Mouse (Mus musculus) spleen, adult 18-20 months (tissue): Measurements from ENCODE around the gene A430033K04Rik.

ENCODE experiments used
- DNase-seq, 2 experiments: peaks; one replicate each; pipeline ENCODE4 v3.0.0; 2022; ENCODE audit warnings: mixed read lengths in 2 of 2

The A430033K04Rik gene

DNA sequence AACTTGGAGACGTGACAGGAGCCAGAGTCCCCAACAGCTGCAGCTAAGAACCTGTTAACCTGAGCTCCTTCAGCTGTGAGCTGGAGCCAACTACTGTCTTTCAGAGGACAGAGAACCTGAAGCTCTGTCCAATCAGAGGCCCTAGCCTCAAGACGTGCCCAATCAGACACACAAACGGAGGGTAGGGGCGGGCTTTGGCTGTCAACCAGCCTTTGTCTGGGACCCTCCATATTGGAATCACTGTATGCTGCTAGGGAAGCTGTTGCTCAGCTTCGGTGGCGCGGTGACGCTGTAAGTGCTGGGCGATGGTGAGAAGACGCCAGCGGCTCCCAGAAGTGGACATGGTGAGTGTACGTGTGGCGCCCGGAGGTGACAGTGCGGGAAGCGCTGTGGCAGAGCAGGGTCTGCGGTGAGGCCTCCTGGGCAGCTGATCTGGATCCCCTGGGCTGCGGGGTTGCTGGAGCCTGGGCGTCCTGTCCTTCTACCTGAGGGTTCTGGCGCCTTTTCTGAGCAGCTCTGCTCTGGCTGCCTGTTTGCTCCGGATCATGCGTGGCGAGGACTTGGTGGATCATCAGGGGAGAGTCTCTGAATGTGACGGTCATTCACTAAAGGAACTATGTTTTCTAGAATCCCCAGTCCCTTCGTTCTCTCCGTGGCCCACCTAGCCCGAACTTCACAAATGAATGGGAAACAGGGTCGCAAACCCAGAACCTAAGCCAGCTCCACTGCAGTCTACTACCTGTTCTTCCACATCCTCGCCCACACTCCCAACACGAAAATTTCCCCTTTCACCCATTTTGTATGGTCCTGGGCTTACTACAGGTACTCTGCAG lies at the start of gene A430033K04Rik:
Gene A430033K04Rik (plus strand): TSS at position 215 of the 833 bp plus-strand sequence.
- peak; percentile 82 to 83 for DNase-seq

DNA sequence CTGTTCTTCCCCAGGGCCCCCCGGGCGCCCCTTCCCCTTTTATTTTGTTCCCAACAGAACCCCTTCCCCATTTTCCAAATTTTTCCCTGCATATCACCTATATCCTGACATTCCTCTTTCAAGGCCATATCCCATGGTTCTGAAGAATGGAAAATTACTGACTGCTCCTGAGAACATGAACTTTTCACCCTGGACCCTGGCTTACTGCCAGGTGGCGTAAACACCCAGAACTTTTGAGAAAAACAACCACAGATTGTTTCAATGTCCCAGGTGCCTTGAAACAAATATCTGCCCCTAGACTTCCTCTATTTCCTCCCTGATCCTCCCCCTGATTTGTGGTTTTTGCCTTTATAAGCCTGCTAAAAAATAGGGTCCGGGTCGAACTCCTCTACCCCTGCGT lies 35.3 kb upstream of the A430033K04Rik start:
- no peak for DNase-seq

DNA sequence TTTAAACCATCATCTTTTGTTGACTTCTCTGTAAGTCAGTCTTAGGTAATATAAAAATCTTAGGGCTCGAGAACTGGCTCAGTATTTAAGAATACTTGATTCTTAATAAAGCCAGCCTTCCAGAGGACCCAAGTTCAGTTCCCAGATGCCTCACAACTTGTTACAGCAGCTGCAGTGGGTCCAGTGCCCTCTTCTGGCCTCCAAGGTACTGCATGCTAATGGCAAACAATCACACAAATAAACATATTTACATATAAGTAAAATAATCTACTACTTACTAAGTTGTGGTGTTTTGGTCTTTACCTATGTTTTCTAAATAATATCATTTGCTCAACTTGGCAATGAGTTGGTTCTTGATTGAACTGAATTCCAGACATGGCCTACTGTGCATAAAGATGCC lies 4.3 kb upstream of the A430033K04Rik start:
- no peak for DNase-seq

DNA sequence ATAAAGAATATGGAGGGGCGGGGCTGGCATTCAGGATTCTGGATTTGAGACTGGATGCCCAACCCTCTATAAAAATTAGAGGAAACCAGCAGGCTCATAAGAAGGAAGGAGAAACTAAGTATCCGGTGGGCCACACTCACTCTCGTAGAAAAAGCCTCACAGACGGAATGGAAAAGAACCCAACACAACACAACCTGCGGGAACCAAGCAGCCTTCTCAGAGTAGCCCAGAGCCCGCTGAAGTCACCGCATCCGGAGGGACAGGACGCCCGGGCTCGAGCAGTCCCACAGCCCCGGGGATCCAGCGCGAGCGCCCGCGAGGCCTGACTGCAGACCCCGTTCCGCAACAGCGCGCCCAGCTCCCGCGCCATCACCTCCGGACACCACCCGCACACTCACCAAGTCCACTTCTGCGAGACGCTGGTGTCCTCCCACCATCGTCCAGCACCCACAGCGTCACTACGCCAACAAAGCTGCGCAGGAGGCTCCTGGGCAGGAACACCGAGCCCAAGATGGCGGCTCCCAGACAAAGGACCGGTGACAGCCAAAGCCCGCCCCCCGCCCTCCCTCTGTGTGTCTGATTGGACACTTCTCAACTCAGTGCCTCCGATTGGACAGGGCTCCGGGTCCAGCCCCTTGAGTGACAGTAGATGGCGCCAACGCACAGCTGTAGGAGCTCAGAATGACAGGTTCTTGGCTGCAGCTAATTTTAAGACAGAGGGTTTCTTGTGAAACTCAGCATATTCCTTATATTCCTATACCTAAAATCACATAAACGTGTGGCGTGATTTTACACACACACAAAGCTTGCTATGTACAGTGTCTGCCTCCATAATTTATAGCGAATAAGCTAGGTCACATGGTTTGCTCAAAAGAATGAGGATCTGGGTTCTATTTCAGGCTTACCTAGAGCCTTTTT lies 3.2 kb upstream of the A430033K04Rik start, which contains the start of gene Zfp68:
Gene Zfp68 (minus strand): TSS at position 551 of the 918 bp plus-strand sequence.
- DNase-seq, result peak; percentile 82 to 83

DNA sequence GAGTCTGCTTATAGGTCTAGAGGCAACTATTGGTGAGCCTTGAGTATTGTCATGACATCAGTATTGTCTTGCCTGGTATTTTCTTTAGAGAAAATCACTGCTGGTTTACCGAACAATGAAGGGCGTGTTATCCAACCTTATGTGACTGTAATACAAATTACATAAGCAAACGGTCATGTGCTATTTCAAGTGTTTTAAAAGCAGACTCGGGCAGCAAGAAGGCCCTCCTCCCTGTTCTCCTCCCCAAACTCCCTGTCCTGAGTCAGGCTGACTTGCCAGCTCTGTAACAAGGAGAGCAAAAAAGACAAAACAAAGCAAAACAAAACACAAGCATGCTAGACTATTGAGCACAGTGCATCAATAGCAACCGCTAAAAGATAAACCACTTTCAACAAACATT lies 1.8 kb upstream of the A430033K04Rik start:
- DNase-seq, result no peak

DNA sequence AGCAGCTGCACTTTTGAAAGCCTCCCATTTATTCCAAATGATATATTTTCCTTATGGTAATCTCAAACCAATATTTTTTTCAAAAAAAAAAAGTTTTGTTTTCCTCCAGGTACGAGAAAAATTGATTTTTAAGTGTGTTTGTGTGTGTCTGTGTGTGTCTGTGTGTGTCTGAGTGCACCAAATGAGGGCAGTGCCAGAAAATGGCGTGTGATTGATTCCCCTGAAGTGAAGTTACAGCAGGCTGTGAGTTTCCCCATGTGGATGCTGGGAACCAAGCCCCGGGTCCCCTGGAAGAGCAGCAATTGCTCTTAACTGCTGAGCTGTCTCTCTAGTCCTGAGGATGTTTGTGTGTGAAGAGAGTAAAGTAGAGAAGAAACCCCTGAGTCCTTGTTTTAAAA lies 818 bp downstream of the A430033K04Rik start:
- no peak for DNase-seq

DNA sequence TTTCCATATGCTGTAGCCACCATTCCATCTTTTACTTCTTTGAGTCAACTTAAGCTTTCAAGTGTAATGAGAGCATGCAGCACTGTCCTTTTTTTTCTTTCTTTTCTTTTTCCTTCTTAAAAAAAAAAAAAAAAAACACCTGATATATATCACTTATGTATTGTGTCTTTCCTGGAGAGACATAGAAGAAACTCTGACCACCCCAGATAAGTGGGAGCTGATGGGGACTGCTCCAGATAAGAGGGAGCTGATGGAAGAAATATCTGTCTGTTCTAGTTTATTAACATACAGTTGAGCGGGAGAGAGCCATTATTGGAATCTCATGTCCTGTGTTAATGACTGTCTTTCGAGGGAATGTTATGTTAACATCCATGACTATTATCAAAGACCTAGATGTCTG lies 13.8 kb downstream of the A430033K04Rik start:
- no peak for DNase-seq

DNA sequence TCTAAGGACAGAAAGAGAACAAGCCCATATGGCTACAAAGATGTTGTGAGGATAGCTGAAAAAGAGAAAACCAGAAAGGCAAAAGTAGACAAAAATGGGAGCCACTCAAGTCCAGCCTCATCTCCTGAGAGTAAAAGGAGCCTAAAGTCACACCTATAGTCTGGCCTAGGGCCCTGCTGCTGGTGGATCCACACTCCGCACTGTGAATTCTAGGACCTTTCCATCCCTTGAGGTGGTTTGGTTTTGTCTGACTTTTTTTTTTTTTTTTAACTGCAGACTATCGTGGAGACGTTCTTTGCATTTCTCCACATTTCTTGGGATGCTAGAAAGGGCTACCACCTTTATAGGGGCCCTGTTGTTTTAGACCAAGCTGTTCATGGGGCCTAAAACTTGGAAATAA lies 18.4 kb downstream of the A430033K04Rik start:
- DNase-seq, result no peak

DNA sequence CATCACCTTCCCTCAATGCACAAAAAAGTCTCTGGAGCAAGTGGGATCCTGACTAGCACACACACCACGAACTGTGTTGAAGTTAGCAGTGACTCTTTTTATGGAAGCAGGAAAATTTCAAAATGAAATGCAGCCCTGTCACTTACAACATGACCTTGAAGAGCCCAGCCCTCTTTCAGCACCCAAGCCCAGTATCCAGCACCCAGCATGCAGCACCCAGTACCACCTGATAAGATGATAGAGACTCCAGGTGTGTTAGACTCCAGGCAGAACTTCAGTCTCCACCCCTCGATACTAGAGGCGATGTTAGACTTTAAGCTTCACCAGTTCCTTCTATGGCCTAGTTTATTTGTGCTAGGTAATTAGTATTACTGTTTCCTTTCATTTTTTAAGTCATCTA lies 19.1 kb downstream of the A430033K04Rik start:
- DNase-seq, result no peak

DNA sequence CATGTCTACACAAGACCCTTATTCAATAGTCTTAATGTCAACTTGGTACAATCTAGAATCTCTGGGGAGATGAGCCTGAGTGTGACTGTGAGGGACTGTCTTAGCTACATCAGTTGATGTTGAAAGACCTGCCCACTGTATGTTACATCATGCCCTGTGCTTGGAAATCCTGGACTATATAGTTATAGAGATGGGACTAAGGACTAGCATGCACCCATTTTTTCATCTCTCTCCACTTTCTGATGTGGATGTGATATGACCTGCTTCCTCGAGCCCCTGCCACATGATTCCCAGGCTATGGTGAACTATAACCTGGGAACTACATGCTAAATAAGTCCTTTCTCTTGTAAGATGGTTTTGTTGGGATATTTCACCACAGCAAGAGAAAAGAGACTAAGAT lies 30.3 kb downstream of the A430033K04Rik start:
- no peak for DNase-seq

DNA sequence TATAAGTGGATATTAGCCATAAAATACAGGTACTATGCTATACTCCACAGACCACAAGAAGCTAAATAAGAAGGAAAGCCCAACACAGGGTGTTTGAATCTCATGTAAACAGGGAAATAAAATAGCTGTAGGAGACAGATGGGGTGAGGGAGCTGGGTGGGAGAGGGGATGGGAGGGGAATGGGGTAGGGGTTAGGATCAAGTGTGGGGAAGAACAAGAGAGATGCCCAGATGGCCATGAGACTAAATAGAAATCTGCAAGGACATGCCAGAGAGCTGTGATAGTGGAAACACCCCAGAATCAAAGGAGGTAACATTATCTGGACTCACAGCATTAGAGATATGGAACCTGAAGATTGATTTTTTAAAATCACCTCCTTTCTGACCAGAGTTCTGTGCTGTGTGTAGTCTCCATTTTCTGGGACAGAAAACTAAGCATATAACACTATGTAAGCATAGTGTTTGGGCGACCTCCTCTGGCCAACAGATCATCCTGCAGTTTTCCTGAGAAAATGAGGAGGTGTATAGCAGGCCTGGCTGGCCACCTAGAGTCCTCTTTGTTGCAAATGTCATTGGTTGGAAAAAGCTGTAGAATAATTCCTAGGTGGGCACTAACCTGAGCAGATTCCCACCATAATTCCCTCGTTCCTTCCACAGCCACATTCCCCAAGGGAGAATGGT lies 34.0 kb downstream of the A430033K04Rik start:
- peak in 1 of 2 experiments; percentile 41 for DNase-seq

DNA sequence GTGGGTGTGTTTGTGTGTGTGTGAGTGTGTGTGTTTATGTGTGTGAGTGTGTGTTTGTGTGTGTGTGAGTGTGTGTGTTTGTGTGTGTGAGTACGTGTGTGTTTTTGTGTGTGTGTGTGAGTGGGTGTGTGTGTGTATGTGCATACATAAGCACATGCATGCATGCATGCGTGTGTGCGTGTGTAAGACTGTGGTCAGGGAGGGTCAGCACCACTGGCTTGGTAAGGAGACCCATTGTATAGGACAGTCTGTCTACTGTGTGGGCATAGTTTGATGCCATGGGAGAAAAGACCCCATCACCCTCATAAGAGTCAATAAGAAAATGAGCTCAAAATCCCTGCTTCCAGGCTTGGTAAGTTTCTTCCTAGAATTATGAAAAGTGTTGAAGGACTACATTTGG lies 34.7 kb downstream of the A430033K04Rik start:
- no peak for DNase-seq

DNA sequence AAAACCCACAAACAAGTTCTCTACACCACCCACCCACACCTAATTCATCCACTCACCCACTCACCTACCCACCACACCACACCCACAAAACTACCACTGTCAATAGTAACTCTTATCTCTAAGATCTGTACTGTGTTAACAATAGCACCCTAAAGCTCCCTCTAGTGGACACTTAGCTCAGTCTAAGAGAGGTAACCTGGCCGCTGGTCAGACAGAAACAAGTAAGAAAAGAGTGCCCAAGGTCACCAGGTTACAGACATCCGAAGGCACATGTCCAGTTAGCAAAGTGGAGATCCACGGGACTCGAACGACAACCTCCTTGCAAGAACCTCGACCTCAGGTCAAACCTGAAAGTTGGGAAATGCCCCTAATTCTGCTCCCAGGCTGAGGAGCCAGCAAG lies 35.2 kb downstream of the A430033K04Rik start:
- peak in 1 of 2 experiments; percentile 21 for DNase-seq

DNA sequence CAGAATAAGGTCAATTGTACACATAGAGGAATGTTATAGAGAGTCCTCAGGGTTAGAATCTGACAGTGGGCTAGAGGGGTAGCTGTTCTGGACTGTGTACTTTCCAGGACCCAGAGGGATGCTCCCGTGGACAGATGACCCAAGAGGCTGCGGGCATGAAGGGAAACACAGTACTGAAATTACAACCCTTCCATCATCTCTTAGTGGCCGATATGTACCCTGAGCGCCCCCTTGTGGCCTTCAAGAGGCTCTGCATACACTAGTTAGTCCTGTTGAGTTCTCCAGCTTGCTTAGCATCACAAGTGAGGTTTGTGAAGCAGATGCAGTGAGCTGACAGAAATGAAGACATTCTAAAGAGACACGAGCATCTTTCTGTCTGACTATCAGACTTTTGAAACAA lies 36.3 kb downstream of the A430033K04Rik start:
- peak; percentile 5 to 48 for DNase-seq

DNA sequence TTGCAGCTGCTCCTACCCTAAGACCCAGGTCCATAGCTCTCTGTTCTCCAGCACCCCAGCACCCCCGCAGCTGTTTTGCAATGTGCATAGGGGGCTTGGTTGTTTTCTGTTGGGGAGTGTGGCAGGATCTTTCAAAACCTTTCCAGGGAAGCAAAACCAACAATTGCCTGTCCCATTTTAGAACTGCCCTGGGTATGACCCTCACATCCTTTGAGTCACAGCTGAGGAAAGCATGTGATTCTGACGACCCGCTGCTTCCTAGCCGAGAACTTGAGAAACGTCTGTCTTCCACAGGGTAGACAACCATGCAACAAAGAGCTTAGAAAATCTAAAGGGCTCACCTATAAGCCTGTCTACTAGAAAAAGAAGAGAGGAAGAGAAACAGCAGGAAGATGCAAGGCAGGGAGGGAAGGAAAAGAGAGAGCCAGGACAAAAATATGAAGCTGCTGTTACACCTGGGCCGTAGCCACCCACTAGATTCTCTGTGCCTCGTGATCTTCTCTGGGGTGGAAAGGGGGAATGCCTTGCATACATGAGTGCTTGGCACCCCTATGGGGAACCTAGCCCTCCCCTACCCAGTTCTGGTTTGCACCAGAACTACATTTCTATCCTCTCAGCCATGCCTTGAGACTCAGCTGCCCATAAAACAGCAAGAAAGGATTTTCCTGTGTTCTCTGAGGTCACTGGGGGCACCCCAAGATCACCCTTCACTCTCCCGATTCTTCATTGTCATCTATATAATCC lies 60.5 kb downstream of the A430033K04Rik start:
- no peak for DNase-seq

DNA sequence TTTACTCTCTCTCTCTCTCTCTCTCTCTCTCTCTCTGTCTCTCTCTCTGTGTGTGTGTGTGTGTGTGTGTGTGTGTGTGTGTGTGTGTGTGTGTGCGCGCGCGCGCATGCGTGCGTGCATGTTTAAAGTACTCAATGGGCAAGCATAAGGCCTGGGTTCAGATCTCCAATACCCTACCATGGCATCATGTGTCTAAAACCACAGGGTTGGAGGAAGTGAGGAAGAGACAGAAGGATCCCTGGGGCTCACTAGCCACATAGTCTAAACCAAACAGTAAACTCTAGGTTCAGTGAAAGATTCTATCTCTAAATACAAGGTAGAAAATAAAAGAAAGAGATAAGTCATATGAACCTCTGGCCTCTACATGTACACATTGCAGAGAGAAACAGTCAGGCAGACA lies 61.2 kb downstream of the A430033K04Rik start:
- no peak for DNase-seq

DNA sequence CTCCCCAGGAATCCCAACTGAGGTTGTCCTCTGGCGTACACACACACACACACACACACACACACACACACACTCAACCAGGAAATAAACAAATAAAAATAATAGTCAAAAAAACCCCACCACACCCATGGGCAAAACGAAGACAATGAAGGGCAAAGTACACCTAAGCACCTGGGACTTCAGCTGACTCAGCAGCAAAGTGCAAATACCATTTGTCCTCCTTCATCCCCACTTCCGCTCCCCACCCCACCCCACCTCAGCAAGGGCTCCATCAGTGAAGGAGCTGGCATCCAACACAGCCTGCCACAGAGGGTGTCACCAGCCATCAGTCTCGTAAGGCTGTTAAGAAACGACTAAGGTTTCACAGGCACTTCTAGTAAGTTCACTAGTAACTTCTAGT lies 64.8 kb downstream of the A430033K04Rik start:
- no peak for DNase-seq

DNA sequence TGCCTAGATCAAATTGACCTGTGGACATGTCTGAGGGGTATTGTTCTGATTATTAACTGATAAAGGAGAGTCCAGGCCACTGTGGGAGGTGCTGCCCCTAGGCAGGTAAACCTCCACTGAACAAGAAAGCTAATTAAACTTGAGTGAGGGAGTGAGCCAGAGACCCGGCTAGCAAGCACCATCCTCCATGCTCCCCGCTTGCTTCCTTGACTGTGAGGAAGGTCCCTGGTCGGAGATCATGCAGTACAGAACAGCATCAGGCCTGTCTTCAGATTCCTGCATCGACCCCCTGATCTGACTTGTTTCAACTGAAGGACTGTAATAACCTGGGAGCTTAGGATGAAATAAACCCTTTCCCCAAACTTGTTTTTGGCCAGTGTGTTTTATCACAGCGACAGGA lies 66.6 kb downstream of the A430033K04Rik start:
- no peak for DNase-seq

DNA sequence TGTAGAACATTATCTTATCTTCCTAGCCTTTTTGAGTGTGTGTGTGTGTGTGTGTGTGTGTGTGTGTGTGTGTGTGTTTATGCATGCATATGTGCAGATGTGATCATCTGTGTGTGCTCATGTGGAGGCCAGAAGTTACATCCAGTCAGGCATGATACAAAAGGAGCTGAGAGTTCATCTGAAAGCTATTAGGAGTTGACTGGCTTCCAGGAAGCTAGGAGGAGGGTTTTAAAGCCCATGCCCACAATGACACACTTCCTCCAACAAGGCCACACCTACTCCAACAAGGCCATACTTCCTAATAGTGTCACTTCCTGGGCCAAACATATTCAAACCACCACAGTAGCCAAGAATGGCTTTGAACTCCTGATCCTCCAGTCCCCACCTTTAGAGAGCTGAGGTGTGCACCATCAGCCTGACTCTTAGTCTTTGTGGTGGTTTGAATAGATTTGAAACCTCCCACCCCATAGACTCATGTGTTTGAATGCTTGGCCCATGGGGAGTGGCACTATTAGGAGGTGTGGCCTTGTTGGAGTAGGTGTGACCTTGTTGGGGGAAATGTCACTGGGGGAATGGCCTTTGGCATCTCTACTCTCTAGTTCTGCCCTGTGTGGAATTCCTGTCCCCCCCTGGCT lies 70.4 kb downstream of the A430033K04Rik start:
- DNase-seq, result no peak

DNA sequence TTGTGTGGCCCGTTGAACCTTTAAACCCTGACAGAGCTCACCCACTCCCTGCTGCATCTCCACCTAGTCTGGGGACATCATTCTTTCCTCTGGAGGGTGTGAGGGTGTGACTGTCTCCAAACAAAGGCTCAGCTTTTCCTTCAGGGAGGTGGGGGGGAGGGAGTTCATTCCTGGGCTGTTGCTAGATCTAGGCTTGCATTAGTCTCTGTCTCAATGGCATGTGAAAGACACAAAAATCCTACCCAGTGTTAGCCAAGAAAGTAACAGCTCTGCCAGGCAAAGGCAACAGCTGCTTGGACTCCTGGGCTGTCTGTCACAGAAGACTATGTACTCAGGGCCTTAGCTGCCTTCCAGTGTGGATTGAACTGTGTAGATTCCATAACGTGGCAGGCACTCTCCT lies 71.4 kb downstream of the A430033K04Rik start:
- no peak for DNase-seq

DNA sequence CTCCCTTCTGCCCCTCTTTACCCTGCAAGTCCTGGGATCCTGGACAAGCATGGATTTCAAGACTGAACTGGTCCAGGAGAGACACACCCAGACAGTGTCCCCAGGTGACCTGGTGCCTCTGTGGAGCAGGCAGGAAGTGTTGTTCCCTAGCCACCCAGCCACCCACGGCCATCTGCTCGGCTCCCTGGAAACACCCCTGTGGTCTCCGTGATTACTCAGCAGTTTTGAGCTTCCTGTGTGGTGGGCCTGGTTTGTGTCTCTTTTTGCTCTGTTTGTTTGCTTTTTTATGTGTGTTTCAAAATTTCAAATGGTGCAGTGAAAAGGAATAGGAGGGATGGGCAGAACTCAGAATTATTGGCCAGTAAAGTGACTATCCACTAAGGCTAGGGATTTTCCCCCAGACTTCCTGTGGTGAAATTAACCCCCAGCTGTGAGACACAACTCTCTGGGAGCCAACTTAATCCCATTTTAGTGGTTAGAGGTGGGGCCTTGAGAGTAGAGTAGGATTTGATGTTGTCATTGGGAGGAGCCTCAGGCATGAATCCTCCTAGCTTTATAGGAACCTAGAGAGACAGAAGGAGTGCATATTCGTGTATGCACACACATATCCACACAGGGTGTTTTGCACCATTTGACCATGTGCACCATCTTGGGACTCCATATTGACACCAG lies 72.0 kb downstream of the A430033K04Rik start:
- no peak for DNase-seq
